Mouse (Mus musculus) c-Kit-positive CD71-negative TER-119-negative erythroid progenitor cells, embryonic 14.5 days (primary cell): ENCODE results near the gene H2-M9.

Source experiments
- DNase-seq: peaks from one replicate; pipeline ENCODE4 v3.0.0-alpha.2; 2013; ENCODE audit warnings: low read depth

H2-M9 gene

GRCm38 (mm10) chr17:36642566-36642965 lies at the start of gene H2-M9:
H2-M9 (minus strand) TSS chr17:36642666.
- no peak for DNase-seq

GRCm38 (mm10) chr17:36672119-36672518 lies 29.7 kb upstream of the H2-M9 start, which contains the start of gene H2-M1:
H2-M1 (minus strand) TSS chr17:36672219.
- DNase-seq = no peak
